Mouse (Mus musculus): Measurements from ENCODE around the gene Mrpl1. TPM values are rescaled to one million over a fixed set of nuclear protein-coding genes. Genes with fewer than 3 reads are reported as not detected.

Gene Mrpl1
- polyA plus RNA-seq, 1 experiment from 2014 or later, result 26.5 TPM

DNA sequence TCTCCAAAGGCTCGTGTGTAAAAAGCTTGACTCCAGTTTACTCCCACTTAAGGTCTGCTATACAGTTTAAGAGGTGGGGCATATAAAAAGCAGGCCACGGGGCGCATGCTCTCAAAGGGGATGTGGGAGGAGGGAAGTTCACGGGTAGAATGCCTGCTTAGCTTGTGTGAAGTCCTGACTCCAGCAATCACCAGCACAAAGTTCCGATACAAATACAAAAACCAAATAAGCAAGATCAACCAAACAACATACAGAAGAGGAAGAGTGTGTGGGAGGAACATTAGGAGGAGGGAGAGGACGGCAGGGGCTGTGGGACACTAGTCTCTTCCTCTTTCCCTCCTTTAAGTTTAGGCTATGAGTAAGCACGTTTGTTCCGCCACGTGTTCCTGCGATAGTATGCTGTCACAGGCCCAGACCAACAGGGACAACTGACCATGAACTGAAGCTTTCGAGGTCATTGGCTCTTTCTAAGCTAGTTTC lies 32.4 kb upstream of the Mrpl1 start:
- Histone ChIP-seq H3K4me2 (ENCODE audit: low read length) (peak overlapping the region; percentile 43), H3K27ac (no peak overlapping the region), H3K4me3 (replicated peaks; ENCODE audit: low read depth, low read length) (no peak overlapping the region; the same call in 1 of the 2 replicates), H3K27me3 (ENCODE audit: insufficient read depth, low read length) (no peaks in the 10 kb centered on the region), H3K36me3 (ENCODE audit: insufficient read depth, low read length) (no peaks in the 10 kb centered on the region), H3K4me1 (replicated peaks; ENCODE audit: insufficient read depth, low read length) (no peaks in the 10 kb centered on the region), H3K9me3 (replicated peaks; ENCODE audit: low read length) (no peaks in the 10 kb centered on the region), H3K9ac (ENCODE audit: low read depth, low read length) (no peak overlapping the region)
- 42% methylated on average over 11 of the region's 11 CpGs for WGBS
- no peak for ATAC-seq (replicated peaks; ENCODE audit: low FRiP score, low read depth)
- TF ChIP-seq CTCF (IDR thresholded peaks at IDR 0.05; ENCODE audit: low read depth), result no peak
- DNase-seq (ENCODE audit: low spot score), result peak; percentile 43

- Histone ChIP-seq H3K27ac (no peak overlapping the region), H3K27me3 (ENCODE audit: insufficient read depth, low read length) (no peaks in the 10 kb centered on the region), H3K9ac (ENCODE audit: low read depth, low read length) (no peak overlapping the region), H3K4me2 (ENCODE audit: low read length) (no peak overlapping the region), H3K36me3 (ENCODE audit: insufficient read depth, low read length) (no peaks in the 10 kb centered on the region), H3K4me1 (replicated peaks; ENCODE audit: insufficient read depth, low read length) (no peaks in the 10 kb centered on the region), H3K9me3 (replicated peaks; ENCODE audit: low read length) (no peaks in the 10 kb centered on the region), H3K4me3 (replicated peaks; ENCODE audit: low read depth, low read length) (no peak overlapping the region)
- ATAC-seq (replicated peaks; ENCODE audit: low FRiP score, low read depth) (no peak), DNase-seq (ENCODE audit: low spot score) (no peak)
- TF ChIP-seq CTCF (IDR thresholded peaks at IDR 0.05; ENCODE audit: low read depth), result no peak
- 82% methylated on average over 2 of the region's 2 CpGs for WGBS
Measured at GRCm38 (mm10) chr5:96183211-96183610, 26.1 kb upstream of the Mrpl1 start.

DNA sequence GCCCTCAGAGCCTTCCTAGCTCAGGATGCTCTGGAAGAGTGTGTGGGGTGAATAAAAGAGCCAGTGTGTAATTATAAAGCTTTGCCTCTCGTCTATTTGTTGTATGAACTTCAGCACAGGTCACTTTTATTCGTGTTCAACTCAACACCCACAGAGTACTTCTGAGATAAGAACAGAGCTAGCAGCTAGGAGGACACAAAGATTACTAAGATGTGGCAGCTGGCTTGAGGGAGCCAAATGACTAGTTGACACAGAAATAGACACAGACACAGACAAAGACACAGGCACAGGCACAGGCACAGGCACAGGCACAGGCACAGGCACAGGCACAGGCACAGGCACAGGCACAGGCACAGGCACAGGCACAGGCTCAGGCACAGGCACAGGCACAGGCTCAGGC lies 25.3 kb upstream of the Mrpl1 start:
- H3K4me1 ChIP-seq (replicated peaks; ENCODE audit: insufficient read depth, low read length), result no peaks in the 10 kb centered on the region
- no peak for TF ChIP-seq CTCF (IDR thresholded peaks at IDR 0.05; ENCODE audit: low read depth)
- H3K27ac ChIP-seq, result no peak overlapping the region
- H3K4me3 ChIP-seq (replicated peaks; ENCODE audit: low read depth, low read length), result no peak overlapping the region
- H3K4me2 ChIP-seq (ENCODE audit: low read length), result no peak overlapping the region
- no peaks in the 10 kb centered on the region for H3K27me3 ChIP-seq (ENCODE audit: insufficient read depth, low read length)
- 61% methylated on average over 2 of the region's 2 CpGs for WGBS
- no peaks in the 10 kb centered on the region for H3K36me3 ChIP-seq (ENCODE audit: insufficient read depth, low read length)
- ATAC-seq (replicated peaks; ENCODE audit: low FRiP score, low read depth) (no peak), DNase-seq (ENCODE audit: low spot score) (no peak)
- H3K9me3 ChIP-seq (replicated peaks; ENCODE audit: low read length), result no peaks in the 10 kb centered on the region
- no peak overlapping the region for H3K9ac ChIP-seq (ENCODE audit: low read depth, low read length)

DNA sequence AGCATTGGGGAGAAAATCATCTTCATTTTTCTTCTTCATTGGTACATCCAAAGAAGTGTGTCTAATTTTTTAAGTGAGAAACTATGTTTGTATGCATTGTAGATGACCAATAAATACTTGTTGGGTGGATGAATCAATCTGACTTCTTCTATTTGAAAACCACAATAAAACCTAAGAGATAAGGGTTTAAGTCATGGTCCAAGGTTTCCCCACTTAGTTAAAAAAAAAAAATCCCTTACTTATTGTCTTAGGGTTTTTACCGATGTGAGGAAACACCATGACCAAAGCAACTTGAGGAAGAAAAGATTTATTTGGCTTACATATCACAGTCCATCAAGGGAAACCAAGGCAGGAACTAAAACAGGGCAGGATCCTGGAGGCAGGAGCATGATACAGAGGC lies 19.5 kb upstream of the Mrpl1 start:
- Histone ChIP-seq H3K9me3 (replicated peaks; ENCODE audit: low read length) (no peaks in the 10 kb centered on the region), H3K9ac (ENCODE audit: low read depth, low read length) (no peak overlapping the region), H3K4me1 (replicated peaks; ENCODE audit: insufficient read depth, low read length) (no peaks in the 10 kb centered on the region), H3K4me3 (replicated peaks; ENCODE audit: low read depth, low read length) (no peak overlapping the region), H3K4me2 (ENCODE audit: low read length) (no peak overlapping the region), H3K27ac (no peak overlapping the region), H3K36me3 (ENCODE audit: insufficient read depth, low read length) (no peaks in the 10 kb centered on the region), H3K27me3 (ENCODE audit: insufficient read depth, low read length) (no peaks in the 10 kb centered on the region)
- DNase-seq (ENCODE audit: low spot score), result no peak
- 94% methylated on average over 1 of the region's 1 CpGs for WGBS
- no peak for ATAC-seq (replicated peaks; ENCODE audit: low FRiP score, low read depth)
- no peak for TF ChIP-seq CTCF (IDR thresholded peaks at IDR 0.05; ENCODE audit: low read depth)

DNA sequence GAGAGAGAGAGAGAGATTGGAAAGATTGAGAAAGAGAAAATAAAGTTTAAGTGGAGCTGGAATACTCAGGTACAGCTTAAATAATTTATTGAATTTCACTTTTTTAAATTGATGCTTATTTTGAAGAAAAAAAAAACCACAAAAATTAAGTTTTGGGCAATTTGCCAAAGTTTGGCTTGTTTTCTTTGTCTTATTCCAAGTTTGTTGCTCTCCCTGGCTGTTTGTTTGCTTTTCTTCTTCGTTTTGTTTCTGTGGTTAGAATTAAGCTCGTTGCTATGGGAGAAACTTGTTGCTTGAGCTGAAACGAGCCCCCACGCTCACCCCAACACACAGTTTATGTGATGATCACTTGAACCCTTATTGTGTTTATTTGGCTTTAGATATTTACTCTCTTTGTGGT lies 18.0 kb upstream of the Mrpl1 start:
- no peak overlapping the region for H3K9ac ChIP-seq (ENCODE audit: low read depth, low read length)
- no peak overlapping the region for H3K27ac ChIP-seq
- DNase-seq (ENCODE audit: low spot score), result no peak
- no peaks in the 10 kb centered on the region for H3K27me3 ChIP-seq (ENCODE audit: insufficient read depth, low read length)
- H3K9me3 ChIP-seq (replicated peaks; ENCODE audit: low read length), result no peaks in the 10 kb centered on the region
- no peak overlapping the region for H3K4me3 ChIP-seq (replicated peaks; ENCODE audit: low read depth, low read length)
- no peak for TF ChIP-seq CTCF (IDR thresholded peaks at IDR 0.05; ENCODE audit: low read depth)
- WGBS, result 50% methylated on average over 4 of the region's 4 CpGs
- no peaks in the 10 kb centered on the region for H3K36me3 ChIP-seq (ENCODE audit: insufficient read depth, low read length)
- no peaks in the 10 kb centered on the region for H3K4me1 ChIP-seq (replicated peaks; ENCODE audit: insufficient read depth, low read length)
- ATAC-seq (replicated peaks; ENCODE audit: low FRiP score, low read depth), result no peak
- no peak overlapping the region for H3K4me2 ChIP-seq (ENCODE audit: low read length)

- ATAC-seq (replicated peaks; ENCODE audit: low FRiP score, low read depth) (no peak), DNase-seq (ENCODE audit: low spot score) (no peak)
- no peaks in the 10 kb centered on the region for H3K9me3 ChIP-seq (replicated peaks; ENCODE audit: low read length)
- no peaks in the 10 kb centered on the region for H3K4me1 ChIP-seq (replicated peaks; ENCODE audit: insufficient read depth, low read length)
- no peak overlapping the region for H3K27ac ChIP-seq
- TF ChIP-seq CTCF (IDR thresholded peaks at IDR 0.05; ENCODE audit: low read depth), result no peak
- no peak overlapping the region for H3K4me2 ChIP-seq (ENCODE audit: low read length)
- WGBS, result 61% methylated on average over 2 of the region's 2 CpGs
- no peak overlapping the region for H3K4me3 ChIP-seq (replicated peaks; ENCODE audit: low read depth, low read length)
- no peaks in the 10 kb centered on the region for H3K36me3 ChIP-seq (ENCODE audit: insufficient read depth, low read length)
- no peaks in the 10 kb centered on the region for H3K27me3 ChIP-seq (ENCODE audit: insufficient read depth, low read length)
- H3K9ac ChIP-seq (ENCODE audit: low read depth, low read length), result no peak overlapping the region
Measured at GRCm38 (mm10) chr5:96196547-96197052, 12.7 kb upstream of the Mrpl1 start.

GRCm38 (mm10) chr5:96198271-96198670 lies 11.0 kb upstream of the Mrpl1 start:
- H3K27me3 ChIP-seq (ENCODE audit: insufficient read depth, low read length), result no peaks in the 10 kb centered on the region
- no peaks in the 10 kb centered on the region for H3K36me3 ChIP-seq (ENCODE audit: insufficient read depth, low read length)
- no peak overlapping the region for H3K9ac ChIP-seq (ENCODE audit: low read depth, low read length)
- H3K9me3 ChIP-seq (replicated peaks; ENCODE audit: low read length), result no peaks in the 10 kb centered on the region
- 51% methylated on average over 6 of the region's 6 CpGs for WGBS
- H3K4me3 ChIP-seq (replicated peaks; ENCODE audit: low read depth, low read length), result no peak overlapping the region
- no peak overlapping the region for H3K4me2 ChIP-seq (ENCODE audit: low read length)
- no peak for TF ChIP-seq CTCF (IDR thresholded peaks at IDR 0.05; ENCODE audit: low read depth)
- no peak overlapping the region for H3K27ac ChIP-seq
- DNase-seq (ENCODE audit: low spot score), result no peak
- no peak for ATAC-seq (replicated peaks; ENCODE audit: low FRiP score, low read depth)
- H3K4me1 ChIP-seq (replicated peaks; ENCODE audit: insufficient read depth, low read length), result no peaks in the 10 kb centered on the region
